Mouse (Mus musculus): ENCODE data around the gene Nmi.

GRCm38 (mm10) chr2:51982288-51982687 is 9.0 kb upstream of the Nmi start:
- TF ChIP-seq CTCF (IDR thresholded peaks at IDR 0.05; ENCODE audit: borderline replicate concordance, extremely low read depth, insufficient read depth, insufficient read length): no peak
- no peak for TF ChIP-seq POLR2A (IDR thresholded peaks at IDR 0.05; ENCODE audit: borderline replicate concordance, extremely low read depth, insufficient read depth, insufficient read length, poor library complexity, severe bottlenecking)
